Mouse (Mus musculus) mesoderm, embryonic 11.5 days (tissue): ENCODE results near the gene Atrnl1.
"Not testable (repeated sequence)": the region's sequence is repeated elsewhere in the genome, so short reads cannot be mapped to it uniquely, and the experiment has no call there.

Experiments
- DNase-seq: peaks from one replicate; pipeline ENCODE4 v3.0.0-alpha.2; 2012; ENCODE audit warnings: low read depth, low spot score

The Atrnl1 gene

GRCm38 (mm10) chr19:57961321-57961720 lies 350.5 kb downstream of the Atrnl1 start:
- DNase-seq, result no peak

GRCm38 (mm10) chr19:57961738-57962640 lies 351.2 kb downstream of the Atrnl1 start:
- DNase-seq, result peak; percentile 11

DNA sequence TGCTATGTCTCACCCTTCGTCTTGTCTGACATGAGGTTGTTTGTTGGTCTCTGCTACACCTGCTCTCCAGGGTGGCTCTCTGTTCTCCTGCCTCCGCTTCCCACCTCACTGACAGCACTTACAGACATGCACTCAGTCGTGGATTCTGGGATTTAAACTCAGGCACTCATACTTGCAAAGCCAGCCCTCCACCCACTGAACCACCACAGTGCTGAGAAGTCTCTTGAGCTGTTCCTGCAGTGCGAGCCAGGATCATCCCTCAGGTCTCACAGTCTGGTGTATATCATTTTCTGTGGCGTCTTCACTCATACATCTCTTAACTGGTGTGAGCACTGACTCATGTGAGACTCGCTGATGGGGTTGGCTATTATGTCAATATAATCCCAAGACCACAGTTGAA lies 353.0 kb downstream of the Atrnl1 start:
- no peak for DNase-seq

DNA sequence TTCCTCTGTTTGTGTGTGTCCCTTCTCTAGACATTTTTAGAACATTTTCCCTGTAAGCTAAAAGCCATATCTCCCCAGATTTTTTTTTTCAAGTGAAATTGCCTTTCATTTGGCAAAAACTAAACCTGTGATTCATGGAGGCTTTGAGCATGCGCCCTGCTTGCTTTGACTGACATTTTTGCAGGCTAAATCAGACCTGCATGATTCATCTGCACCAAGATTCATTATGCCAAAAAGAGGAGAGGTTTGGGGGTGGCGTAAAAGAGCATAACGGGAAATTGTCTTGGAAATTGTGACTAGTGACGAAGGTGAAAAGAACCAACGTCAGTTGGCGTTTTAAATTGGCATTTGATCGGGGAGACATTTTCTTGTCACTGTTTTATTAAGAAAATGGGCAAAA lies 358.9 kb downstream of the Atrnl1 start:
- no peak for DNase-seq

DNA sequence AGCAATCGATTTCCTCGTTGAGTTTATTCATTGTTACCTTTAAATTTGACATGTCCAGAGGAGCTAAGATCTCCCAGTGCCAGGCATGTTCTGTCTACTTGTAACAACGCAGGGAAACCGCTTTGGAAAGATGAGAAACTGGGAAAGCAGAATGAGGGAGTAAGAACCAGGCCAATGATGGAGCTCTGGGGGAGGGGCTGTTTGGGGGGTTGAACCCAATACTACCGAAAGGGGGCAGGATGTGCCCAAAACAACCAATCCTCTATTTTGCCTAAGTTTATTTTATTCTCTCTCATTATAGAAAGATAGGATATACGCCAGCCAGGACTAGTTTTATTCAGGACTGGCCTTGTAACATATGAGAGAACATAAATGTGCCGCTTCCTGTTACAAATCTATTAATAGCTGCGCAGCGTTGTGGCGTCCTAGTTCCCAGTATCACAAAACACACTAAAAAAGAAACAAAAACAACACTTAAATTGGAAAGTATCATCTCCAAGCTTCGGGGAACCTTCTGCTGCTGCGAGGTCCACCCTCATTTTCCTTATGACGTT lies 359.6 kb downstream of the Atrnl1 start:
- DNase-seq, result no peak

- no peak for DNase-seq
These were observed 364.4 kb downstream of the Atrnl1 start for GRCm38 (mm10) chr19:57975201-57975600.

GRCm38 (mm10) chr19:57985918-57986900 lies 375.4 kb downstream of the Atrnl1 start:
- DNase-seq, result peak; percentile 23

- no peak for DNase-seq
These were observed 377.0 kb downstream of the Atrnl1 start for GRCm38 (mm10) chr19:57987696-57988393.

- no peak for DNase-seq
These were observed 377.8 kb downstream of the Atrnl1 start for GRCm38 (mm10) chr19:57988559-57989093.

GRCm38 (mm10) chr19:57991099-57991760 lies 380.4 kb downstream of the Atrnl1 start:
- DNase-seq, result no peak

GRCm38 (mm10) chr19:57994174-57994833 lies 383.5 kb downstream of the Atrnl1 start:
- DNase-seq, result not testable (repeated sequence)

DNA sequence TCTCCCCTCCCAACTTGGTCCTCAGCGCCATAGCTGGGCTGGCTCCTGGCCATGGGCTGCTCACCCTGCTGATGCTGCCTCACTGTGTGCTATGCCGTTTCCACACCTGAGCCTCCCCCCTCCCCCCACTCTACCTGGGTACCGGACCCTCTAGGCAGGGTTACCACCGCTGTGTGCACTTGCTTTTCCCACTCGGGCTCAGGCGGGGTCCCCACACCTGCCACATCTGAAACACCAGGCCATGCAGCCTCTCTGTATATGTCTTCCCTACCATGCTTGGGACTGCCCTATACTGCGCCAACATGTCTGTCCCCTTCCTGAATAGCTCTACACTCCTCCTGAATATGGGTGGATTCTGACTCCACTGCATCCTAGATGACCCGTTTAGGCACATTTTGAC lies 384.2 kb downstream of the Atrnl1 start:
- no peak for DNase-seq

GRCm38 (mm10) chr19:57997961-57998360 lies 387.1 kb downstream of the Atrnl1 start:
- DNase-seq, result peak; percentile 70

DNA sequence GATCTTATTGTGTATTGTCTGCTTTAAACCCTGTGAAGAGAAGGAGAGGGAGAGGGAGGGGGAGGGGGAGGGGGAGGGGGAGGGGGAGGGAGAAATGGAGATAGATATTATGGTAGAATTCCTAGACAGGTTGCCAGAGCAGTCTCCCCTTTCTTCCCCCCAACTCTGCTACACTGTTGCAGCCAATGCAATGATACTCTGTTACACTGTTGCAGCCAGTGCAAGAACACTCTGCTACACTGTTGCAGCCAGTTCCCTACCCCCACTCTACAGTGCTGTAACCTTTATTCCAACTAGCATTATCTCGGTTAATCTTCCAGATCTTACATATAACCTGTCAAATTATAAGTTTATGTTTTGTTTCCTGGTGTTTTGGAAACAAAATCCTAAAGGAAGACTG lies 400.8 kb downstream of the Atrnl1 start:
- DNase-seq, result no peak

GRCm38 (mm10) chr19:58015741-58016140 lies 404.9 kb downstream of the Atrnl1 start:
- DNase-seq, result no peak

- no peak for DNase-seq
These were observed 406.0 kb downstream of the Atrnl1 start for GRCm38 (mm10) chr19:58016561-58017453.

DNA sequence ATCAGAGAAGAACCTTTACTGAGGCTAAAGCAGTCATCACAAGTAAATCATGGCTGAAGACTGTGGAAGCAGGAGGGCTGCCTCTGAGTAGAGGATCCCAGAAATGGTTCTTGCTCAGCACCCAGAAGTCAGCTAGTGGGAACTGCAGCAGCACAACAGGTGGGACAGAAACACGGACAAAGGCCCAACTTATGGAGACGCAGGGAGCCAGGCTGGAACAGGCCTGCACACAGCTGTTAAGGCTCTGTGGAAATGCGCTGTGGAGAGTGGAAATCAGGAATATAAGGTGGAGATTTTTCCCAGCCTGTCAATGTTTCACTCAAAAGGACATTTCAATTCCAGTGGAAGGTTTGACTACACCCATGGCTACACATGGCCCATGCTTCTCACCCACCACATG lies 406.6 kb downstream of the Atrnl1 start:
- no peak for DNase-seq

DNA sequence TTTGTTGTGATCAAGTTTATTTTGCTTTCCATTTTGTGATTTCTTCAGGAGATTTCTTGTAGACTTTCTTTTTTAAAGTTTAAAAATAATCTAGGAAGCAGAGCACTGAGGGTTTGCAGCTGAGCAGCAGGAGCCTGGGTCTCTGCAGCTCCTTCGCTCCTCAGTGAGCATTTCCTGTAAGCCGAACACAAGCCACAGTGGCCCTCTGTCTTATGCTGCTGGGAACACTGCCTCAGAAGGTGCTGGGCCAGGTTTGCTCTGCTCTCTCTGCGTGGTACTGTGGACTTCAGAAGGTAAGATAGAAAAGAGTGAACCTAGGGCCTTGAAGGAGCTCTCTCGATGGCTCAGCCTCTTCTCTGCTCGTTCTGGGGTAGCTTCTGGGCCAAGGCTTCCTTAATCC lies 407.9 kb downstream of the Atrnl1 start:
- DNase-seq, result no peak
